Mouse (Mus musculus) layer of hippocampus, adult 2 months (tissue): ENCODE data around the gene Olfr1368. TPM values are rescaled to one million over a fixed set of nuclear protein-coding genes. Genes with fewer than 3 reads are reported as not detected.
A peak's percentile ranks its signal among the peaks of the same experiment; 100 is the strongest.

Experiments used
- DNase-seq, 2 experiments: peaks; one replicate each; pipeline ENCODE4 v3.0.0; 2022; ENCODE audit warnings: low spot score in 2 of 2
- H3K27ac ChIP-seq: fragments of 200-600 bp; 2 replicates; pipeline ENCODE4 v1.8.1; 2022
- H3K4me3 ChIP-seq: fragments of 200-600 bp; 2 replicates; pipeline ENCODE4 v1.8.1; 2022; ENCODE audit warnings: mild to moderate bottlenecking
- CTCF ChIP-seq: fragments of 200-600 bp; conservative IDR thresholded peaks from 2 replicates; pipeline ENCODE4 v1.8.1; 2022; ENCODE audit warnings: antibody characterized with exemption, mild to moderate bottlenecking, moderate library complexity
- total RNA-seq, 2 experiments: library from RNA; stranded (reverse); gene quantifications; 2 replicates each; pipeline ENCODE4 v1.2.3; 2021

Gene Olfr1368
- total RNA-seq, 2 experiments from 2014 or later, result not detected

DNA sequence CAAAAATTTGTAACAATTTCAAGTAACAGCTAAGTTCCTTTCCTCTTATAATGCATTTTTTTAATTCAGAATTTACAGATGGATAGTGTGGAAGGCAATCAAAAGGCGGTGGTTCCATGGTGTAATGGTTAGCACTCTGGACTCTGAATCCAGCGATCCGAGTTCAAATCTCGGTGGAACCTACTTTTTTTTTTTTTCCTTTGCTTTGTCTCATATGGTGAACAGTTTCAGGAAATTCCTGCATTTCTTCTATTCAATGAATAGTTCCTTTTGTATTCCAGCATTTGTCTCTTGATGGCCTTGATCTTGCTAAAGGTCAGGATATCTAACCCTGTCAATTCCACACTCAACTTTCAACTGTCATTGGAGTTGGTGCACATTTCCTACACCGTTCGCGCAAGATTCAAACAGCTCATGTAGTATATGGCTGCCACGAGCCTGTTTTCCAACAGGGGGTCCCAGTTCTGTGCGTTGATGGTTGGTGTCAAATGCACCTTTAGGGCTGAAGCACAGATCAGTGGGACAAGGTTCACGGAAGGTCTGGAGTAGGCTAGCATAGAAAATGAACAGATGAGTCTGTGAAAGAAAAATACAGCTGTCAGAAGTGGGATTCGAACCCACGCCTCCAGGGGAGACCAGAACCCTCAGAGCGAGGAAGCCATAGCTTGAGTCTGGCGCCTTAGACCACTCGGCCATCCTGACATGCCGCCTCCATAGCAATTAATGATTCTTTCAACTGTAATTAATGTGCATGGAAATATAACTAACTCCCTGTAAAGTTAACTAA, 26.8 kb upstream of the Olfr1368 start:
- peak overlapping the region; percentile 68; the same call in 1 of the 2 replicates for H3K27ac ChIP-seq
- peak overlapping the region; percentile 55 for H3K4me3 ChIP-seq
- TF ChIP-seq CTCF, result peak; percentile 24; the same call in 1 of the 2 replicates
- peak; percentile 76 to 77 for DNase-seq

DNA sequence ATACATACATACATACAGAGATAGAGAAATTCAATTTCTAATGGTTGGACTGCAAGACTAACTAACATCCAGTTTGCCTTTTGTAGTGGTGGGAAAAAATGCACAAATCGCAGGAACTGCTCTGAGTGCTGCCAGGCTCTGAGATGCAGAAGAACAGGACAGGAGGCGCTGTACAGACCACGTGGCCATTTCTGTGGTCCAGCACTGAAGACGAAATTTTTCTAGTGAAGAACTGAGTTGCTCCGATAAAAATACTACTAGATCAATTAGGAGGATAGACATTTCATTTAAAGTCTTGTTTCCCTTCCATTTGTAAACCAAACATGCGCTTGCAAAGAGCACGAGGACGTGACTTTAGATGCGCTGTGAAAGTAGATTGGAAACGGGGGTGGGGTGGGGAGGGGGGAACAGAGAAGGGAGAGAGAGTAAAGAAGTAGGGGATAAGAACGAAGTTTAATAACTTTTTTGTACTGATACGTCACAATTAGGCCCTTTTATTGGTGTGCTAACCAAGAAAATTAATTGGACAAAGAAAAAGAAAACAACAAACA, 26.0 kb upstream of the Olfr1368 start:
- peak in 1 of 2 experiments; percentile 27 for DNase-seq
- peak overlapping the region; percentile 39; the same call in 1 of the 2 replicates for H3K27ac ChIP-seq
- H3K4me3 ChIP-seq, result peak overlapping the region; percentile 55
- TF ChIP-seq CTCF, result peak; percentile 48

DNA sequence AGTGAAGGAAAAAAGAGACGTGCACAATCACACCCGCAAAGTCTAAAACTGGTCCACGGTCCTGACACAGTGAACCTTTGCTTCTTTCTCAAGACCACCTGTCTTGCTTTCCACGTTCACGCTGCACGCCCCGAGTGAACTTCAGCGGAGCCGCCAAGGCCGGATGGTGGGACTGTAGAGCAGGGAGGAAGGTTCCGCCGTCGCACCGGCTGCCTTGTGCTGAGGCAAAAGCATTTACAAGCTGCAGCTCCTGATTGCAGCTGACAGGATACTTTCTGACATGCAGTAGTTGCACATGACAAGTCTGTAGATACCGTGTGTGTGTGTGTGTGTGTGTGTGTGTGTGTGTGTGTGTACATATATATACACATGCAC, 25.5 kb upstream of the Olfr1368 start:
- Histone ChIP-seq H3K4me3 (peak overlapping the region; percentile 55), H3K27ac (no peak overlapping the region)
- no peak for DNase-seq
- TF ChIP-seq CTCF, result no peak

DNA sequence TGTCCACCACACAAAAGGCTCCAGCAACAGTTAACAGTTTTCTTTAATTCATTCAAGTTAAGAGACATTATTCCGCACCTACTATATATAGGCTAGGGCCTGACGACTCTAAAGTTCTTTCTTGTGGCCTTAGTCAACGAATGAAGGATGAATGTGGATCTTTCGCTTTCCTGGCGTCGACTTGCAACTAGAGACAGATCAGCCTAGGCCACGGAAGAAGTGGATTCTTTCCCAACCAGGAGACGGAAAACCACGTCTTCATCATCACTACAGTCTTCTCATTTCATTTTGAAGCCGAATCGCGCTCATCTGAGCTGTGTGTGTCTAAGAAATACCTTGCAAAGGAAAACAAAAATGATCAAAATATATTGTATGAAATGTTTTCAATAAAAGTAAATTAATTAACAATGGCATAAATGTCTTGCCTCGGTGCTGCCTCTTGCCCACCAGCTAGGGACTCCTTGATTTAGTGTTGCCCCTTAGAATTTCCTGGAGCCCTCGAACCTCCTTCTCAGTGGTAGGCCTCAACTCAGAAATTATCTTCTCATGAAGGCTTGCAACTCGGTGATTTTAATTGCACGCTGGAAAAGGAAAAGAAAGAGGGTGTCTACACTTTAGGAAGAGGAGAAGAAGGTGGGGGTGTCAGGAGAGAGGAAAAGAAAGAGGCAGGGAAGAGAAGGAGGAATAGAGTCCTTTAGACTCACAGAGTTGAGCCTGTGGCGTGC, 24.9 kb upstream of the Olfr1368 start:
- H3K4me3 ChIP-seq, result peak overlapping the region; percentile 55
- no peak overlapping the region for H3K27ac ChIP-seq
- no peak for TF ChIP-seq CTCF
- no peak for DNase-seq

DNA sequence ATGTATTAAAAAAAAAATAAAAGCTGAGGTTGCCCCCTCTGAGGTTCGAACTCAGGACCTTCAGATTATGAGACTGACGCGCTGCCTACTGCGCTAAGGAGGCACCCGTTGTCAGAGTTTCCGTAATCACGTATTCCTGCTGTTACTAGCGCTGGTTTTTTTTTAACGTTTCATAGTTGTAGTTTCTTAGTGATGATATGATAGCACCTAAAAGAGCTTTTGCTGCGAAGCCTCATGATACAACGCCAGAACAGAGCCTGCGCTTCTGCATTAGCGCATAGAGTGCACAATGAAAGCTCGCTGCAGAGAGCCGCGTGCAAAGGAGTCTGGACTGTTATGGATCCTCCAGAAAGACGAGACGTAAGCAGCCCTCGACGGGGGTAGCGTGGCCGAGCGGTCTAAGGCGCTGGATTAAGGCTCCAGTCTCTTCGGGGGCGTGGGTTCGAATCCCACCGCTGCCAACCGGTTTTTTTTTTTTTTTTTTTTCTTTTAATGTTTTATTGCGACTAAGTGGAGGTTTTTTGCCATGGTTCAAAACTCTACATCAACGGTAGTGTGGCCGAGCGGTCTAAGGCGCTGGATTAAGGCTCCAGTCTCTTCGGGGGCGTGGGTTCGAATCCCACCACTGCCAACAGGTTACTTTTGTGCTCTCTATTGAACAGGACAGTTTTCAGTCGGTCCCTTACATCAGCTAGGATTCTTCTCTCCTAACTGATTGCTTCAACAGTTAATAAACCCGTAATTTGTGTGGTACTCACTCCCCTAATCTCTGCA, 24.2 kb upstream of the Olfr1368 start:
- DNase-seq, result peak; percentile 73 to 75
- no peak for TF ChIP-seq CTCF
- Histone ChIP-seq H3K27ac (peak overlapping the region; percentile 43; the same call in 1 of the 2 replicates), H3K4me3 (peak overlapping the region; percentile 60)

DNA sequence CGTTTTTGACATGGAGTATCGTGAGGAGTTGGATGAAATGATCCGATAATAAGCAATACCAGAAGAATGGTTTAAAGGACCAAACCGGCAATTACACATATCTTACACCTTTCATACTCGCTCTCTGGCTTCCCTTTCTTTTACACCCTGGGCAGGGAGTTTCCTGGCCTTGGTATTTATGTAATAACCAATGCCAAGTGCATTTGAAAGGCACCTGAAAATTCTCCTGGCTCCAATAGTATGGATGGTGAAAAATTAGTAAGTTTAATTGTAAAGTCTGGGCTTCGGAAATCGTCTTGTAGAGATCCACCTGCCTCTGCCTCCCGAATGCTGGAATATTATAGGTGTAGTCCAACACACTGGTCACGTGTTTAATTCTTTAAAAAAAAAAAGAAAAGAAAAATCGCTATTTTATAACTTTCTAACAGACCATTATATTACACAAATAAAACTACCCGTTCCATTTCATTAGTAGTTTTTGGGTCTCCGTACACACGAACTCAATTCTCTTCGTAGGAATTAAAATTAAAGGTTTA, 23.5 kb upstream of the Olfr1368 start:
- no peak for TF ChIP-seq CTCF
- DNase-seq, result no peak
- H3K27ac ChIP-seq, result peak overlapping the region; percentile 57
- H3K4me3 ChIP-seq, result peak overlapping the region; percentile 60

DNA sequence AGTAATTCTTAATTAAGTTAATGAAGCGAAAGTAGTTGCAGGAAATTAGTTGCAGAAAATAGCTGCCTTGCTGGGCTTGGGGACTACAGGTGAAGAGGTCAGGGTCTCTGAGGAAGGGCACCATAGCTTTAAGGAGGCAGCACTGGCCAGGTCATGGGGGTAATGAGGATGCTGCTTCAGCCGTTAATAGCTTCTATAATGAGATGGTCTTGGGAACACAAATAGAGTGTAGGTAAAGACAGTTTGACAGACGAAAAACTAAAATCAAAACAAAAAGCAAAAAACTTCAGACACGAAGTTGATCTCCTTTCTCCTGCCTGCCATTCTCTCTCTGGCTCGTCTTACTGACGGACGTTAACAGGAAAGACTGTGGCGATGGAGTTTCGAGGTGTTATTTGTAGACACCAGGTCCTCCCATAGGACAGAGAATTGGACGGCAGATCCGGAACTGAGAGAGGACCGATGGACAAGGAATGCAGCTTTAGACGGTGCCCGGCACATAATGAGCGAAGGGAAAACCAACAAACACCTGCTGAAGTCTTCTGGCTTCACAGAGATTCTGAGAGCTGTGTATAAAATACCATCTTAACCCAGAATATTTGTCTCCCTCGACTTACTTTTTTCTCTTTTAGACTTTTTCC, 22.8 kb upstream of the Olfr1368 start:
- H3K27ac ChIP-seq, result peak overlapping the region; percentile 57
- DNase-seq, result no peak
- no peak for TF ChIP-seq CTCF
- peak overlapping the region; percentile 60 for H3K4me3 ChIP-seq

DNA sequence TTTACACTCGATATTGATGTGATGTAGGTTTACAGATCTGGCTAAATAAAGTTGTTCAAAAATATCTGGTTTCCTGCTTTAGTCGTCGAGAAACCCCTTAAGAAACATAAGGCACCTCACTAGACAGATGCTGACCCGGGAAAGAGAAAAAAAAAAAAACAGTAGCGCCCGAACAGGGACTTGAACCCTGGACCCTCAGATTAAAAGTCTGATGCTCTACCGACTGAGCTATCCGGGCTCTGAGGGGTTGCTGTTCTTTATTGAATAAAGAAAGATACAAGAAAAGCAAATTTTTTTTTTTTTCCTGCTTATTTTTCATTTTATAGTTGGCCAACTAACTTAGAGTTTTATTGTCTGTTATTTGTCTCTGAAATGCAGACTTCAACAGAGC, 22.2 kb upstream of the Olfr1368 start:
- TF ChIP-seq CTCF, result no peak
- peak overlapping the region; percentile 57; the same call in 1 of the 2 replicates for H3K27ac ChIP-seq
- peak in 1 of 2 experiments; percentile 37 for DNase-seq
- peak overlapping the region; percentile 60 for H3K4me3 ChIP-seq

DNA sequence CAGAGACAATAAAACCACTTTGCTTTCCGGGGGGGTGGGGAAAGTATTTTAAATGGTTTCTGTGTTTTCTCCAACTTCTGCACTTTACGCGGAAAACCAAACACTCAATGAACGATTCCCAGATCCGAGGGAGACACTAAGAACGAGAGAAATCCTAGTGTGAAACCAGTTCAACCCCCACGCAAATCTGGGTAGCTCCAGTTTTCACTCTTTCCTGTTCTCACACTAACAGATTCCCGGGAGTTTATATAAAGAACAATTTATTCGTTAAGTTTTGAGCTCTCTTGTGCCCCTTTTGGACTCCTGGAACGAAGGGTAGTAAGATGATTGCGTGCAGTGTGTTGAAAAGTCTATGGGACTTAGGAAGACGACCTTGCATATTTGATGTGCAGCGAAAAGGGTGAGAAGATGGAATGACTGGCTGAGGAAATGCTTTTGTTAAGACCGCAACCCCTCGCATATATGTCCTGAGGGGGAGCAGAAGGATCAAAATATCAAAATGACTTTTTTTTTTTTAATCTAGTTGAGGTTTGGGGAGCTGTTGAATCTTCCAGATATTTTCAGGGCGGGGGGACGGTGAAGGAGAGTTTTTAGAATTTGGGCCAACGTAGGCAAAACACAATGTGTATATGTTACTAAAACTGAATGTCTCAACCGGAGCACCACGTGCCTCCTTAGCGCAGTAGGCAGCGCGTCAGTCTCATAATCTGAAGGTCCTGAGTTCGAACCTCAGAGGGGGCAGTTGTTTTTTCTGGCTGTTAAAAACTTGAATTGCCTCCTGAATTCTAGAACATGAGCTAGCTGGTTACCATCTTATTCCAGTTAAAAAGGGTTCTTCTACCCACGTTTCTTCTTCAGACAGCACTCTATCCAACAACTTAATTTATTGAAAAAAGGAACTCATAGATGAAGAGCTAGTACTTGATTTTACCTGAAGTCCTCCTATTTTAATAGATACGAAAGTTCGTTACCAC, 21.6 kb upstream of the Olfr1368 start:
- peak; percentile 79 to 87 for DNase-seq
- Histone ChIP-seq H3K4me3 (peak overlapping the region; percentile 60), H3K27ac (peak overlapping the region; percentile 11; the same call in 1 of the 2 replicates)
- 0 out of 2 replicates have a peak, but pooled peaks have one; percentile 1 for TF ChIP-seq CTCF

DNA sequence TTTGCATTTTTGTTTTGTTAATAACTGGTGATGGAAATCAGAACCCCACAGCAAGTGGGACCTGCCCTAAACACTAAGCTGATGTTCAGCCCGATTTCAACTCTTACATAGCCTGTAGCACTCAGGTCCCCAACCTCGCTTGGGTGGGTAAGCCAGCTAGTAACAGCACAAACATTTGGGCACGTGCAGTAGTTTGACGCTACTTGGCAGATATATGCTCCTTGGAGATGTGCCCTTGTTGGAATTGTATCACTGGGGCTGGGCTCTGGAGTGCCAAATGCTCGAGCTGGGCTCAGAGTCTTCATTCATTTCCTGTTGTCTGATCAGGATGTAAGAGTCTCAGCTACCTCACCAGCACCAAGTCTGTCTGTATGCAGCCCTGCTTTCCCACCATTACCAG, 16.9 kb upstream of the Olfr1368 start:
- Histone ChIP-seq H3K27ac (no peak overlapping the region), H3K4me3 (no peak overlapping the region)
- no peak for DNase-seq
- no peak for TF ChIP-seq CTCF

DNA sequence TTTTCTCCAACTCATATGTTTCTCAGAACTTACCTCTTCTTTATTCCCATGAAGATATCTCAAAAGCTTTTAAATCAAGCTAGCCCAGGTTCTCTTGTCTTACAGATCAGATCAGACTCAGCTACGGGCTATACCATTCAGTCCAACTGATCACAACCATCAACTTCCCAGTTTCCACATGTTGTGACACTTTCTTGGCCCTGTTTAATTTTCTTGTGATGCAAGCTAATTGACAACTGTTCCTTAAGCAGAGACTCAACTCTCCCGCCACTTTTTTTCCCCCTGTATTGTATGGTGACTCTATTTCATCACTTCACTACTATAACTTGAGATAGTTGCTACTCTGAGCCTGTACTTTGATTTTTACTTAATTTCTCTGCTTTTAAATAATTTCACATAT, 15.9 kb upstream of the Olfr1368 start:
- no peak overlapping the region for H3K27ac ChIP-seq
- H3K4me3 ChIP-seq, result peak overlapping the region; percentile 76
- DNase-seq, result no peak
- no peak for TF ChIP-seq CTCF
